In genomic region chr2:47991132-47991531, GRCm38 (mm10) we compare ENCODE assay signal across 19 mouse cellular contexts.
"Had no signal": no experiment of that assay in that cellular context is flagged by ENCODE, and none has a peak within 500 bp of the region (broad histone marks: within the 10 kb centered on the region; RNA-seq: fewer than 3 reads in every experiment).

No protein-coding gene starts in this region.

- H3K27me3 ChIP-seq: liver, embryonic 15.5 days; lung, embryonic 15.5 days; megakaryocyte, embryonic 14.5 days; midbrain, embryonic 13.5 days; midbrain, embryonic 15.5 days; neural tube, embryonic 12.5 days had no signal

- H3K9ac ChIP-seq: liver, embryonic 15.5 days; liver, postnatal 0 days; lung, embryonic 15.5 days; midbrain, embryonic 13.5 days; midbrain, embryonic 15.5 days; neural tube, embryonic 12.5 days had no signal

- H3K4me2 ChIP-seq: liver, embryonic 15.5 days; lung, embryonic 15.5 days; midbrain, embryonic 11.5 days; midbrain, embryonic 13.5 days; midbrain, embryonic 15.5 days; neural tube, embryonic 12.5 days had no signal

- H3K36me3 ChIP-seq: liver, embryonic 15.5 days; lung, embryonic 15.5 days; midbrain, embryonic 13.5 days; midbrain, embryonic 15.5 days; neural tube, embryonic 12.5 days had no signal

- ATAC-seq: liver, postnatal 0 days; midbrain, embryonic 13.5 days; midbrain, embryonic 15.5 days had no signal

- DNase-seq: liver, postnatal 0 days; lung, postnatal 10 days; lung, postnatal 36 days; retina, postnatal 1 day; right cerebral cortex, adult 18-20 months; right cerebral cortex, postnatal 25 days; right cerebral cortex, postnatal 4 days; spleen, adult 18-20 months; thymus, adult 18-20 months; thymus, postnatal 14 days; thymus, postnatal 36 days had no signal

- H3K27ac ChIP-seq: liver, embryonic 15.5 days; lung, embryonic 15.5 days; macrophage; midbrain, embryonic 13.5 days; midbrain, embryonic 15.5 days; neural tube, embryonic 12.5 days had no signal

- H3K9me3 ChIP-seq: liver, embryonic 15.5 days; lung, embryonic 15.5 days; megakaryocyte, embryonic 14.5 days; midbrain, embryonic 13.5 days; midbrain, embryonic 15.5 days; neural tube, embryonic 12.5 days had no signal

- H3K4me1 ChIP-seq: liver, embryonic 15.5 days; lung, embryonic 15.5 days; megakaryocyte, embryonic 14.5 days; midbrain, embryonic 13.5 days; midbrain, embryonic 15.5 days; neural tube, embryonic 12.5 days had no signal

- H3K4me3 ChIP-seq: liver, embryonic 15.5 days; lung, embryonic 15.5 days; megakaryocyte, embryonic 14.5 days; midbrain, embryonic 13.5 days; midbrain, embryonic 15.5 days; neural tube, embryonic 12.5 days had no signal
